Mouse (Mus musculus): ENCODE data around the gene Vps54. TPM values are rescaled to one million over a fixed set of nuclear protein-coding genes. Genes with fewer than 3 reads are reported as not detected.

Gene Vps54
- polyA plus RNA-seq, 1 experiment from 2014 or later = 3.7 TPM

- Histone ChIP-seq H3K36me3 (replicated peaks) (peaks cover 57% of the 10 kb centered on the region), H3K27me3 (no peaks in the 10 kb centered on the region), H3K4me1 (replicated peaks) (no peaks in the 10 kb centered on the region), H3K4me3 (replicated peaks) (no peak overlapping the region), H3K4me2 (no peak overlapping the region), H3K27ac (replicated peaks) (no peak overlapping the region), H3K9me3 (replicated peaks) (no peaks in the 10 kb centered on the region), H3K9ac (no peak overlapping the region)
- 62% methylated on average over 5 of the region's 5 CpGs for WGBS (ENCODE audit: insufficient replicate concordance)
- no peak for ATAC-seq (ENCODE audit: insufficient read depth)
Observed at GRCm38 (mm10) chr11:21308119-21308518, 69.0 kb downstream of the Vps54 start.

GRCm38 (mm10) chr11:21309516-21309915 lies 70.4 kb downstream of the Vps54 start:
- Histone ChIP-seq H3K9ac (no peak overlapping the region), H3K27me3 (no peaks in the 10 kb centered on the region), H3K4me3 (replicated peaks) (no peak overlapping the region), H3K36me3 (replicated peaks) (peaks cover 48% of the 10 kb centered on the region), H3K9me3 (replicated peaks) (no peaks in the 10 kb centered on the region), H3K4me1 (replicated peaks) (peaks cover 10% of the 10 kb centered on the region), H3K4me2 (no peak overlapping the region), H3K27ac (replicated peaks) (no peak overlapping the region)
- no peak for ATAC-seq (ENCODE audit: insufficient read depth)
- WGBS (ENCODE audit: insufficient replicate concordance) = 83% methylated on average over 6 of the region's 6 CpGs

- no peaks in the 10 kb centered on the region for H3K27me3 ChIP-seq
- H3K36me3 ChIP-seq (replicated peaks) = peaks cover 39% of the 10 kb centered on the region
- no peak overlapping the region for H3K9ac ChIP-seq
- WGBS (ENCODE audit: insufficient replicate concordance) = 64% methylated on average over 9 of the region's 9 CpGs
- H3K4me2 ChIP-seq = no peak overlapping the region
- no peak overlapping the region for H3K4me3 ChIP-seq (replicated peaks)
- no peaks in the 10 kb centered on the region for H3K9me3 ChIP-seq (replicated peaks)
- peaks cover 10% of the 10 kb centered on the region for H3K4me1 ChIP-seq (replicated peaks)
- 0 out of 2 replicates have a peak overlapping the region, but pooled peaks have one; percentile 30 for H3K27ac ChIP-seq (replicated peaks)
- ATAC-seq (ENCODE audit: insufficient read depth) = peak; percentile 86
Observed at GRCm38 (mm10) chr11:21313922-21314657, 75.0 kb downstream of the Vps54 start.

- Histone ChIP-seq H3K4me3 (replicated peaks) (no peak overlapping the region), H3K27ac (replicated peaks) (no peak overlapping the region), H3K27me3 (no peaks in the 10 kb centered on the region), H3K9me3 (replicated peaks) (no peaks in the 10 kb centered on the region), H3K4me2 (no peak overlapping the region), H3K36me3 (replicated peaks) (peaks cover 38% of the 10 kb centered on the region), H3K9ac (no peak overlapping the region), H3K4me1 (replicated peaks) (peaks cover 3% of the 10 kb centered on the region; the same call in 1 of the 2 replicates)
- ATAC-seq (ENCODE audit: insufficient read depth) = no peak
- 58% methylated on average over 3 of the region's 3 CpGs for whole genome bisulfite sequencing (ENCODE audit: insufficient replicate concordance)
Observed at GRCm38 (mm10) chr11:21321577-21321976, 82.5 kb downstream of the Vps54 start.

DNA sequence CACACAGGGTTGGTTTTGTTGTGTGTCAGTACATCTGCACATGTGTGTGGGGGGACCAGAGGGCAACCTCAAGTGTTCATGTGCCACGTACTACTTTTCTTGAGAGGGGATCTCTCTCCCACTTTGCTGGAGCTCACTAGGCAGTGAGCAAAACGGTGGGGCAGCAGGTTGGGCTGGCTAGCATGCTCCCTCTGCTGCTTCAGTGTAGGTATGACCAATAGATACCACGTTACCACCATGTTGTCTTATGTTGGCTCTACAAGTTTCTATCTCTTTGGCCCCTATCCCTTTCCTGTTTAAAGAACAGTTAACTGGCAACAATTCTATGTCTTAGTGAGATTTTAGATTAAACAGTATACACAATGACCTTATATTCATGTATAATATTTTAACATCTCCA lies 83.3 kb downstream of the Vps54 start:
- H3K27ac ChIP-seq (replicated peaks) = no peak overlapping the region
- H3K4me1 ChIP-seq (replicated peaks) = peaks cover 3% of the 10 kb centered on the region; the same call in 1 of the 2 replicates
- H3K4me3 ChIP-seq (replicated peaks) = no peak overlapping the region
- H3K36me3 ChIP-seq (replicated peaks) = peaks cover 41% of the 10 kb centered on the region
- H3K9me3 ChIP-seq (replicated peaks) = no peaks in the 10 kb centered on the region
- H3K9ac ChIP-seq = no peak overlapping the region
- H3K27me3 ChIP-seq = no peaks in the 10 kb centered on the region
- ATAC-seq (ENCODE audit: insufficient read depth) = no peak
- WGBS (ENCODE audit: insufficient replicate concordance) = 72% methylated on average over 3 of the region's 3 CpGs
- H3K4me2 ChIP-seq = no peak overlapping the region

DNA sequence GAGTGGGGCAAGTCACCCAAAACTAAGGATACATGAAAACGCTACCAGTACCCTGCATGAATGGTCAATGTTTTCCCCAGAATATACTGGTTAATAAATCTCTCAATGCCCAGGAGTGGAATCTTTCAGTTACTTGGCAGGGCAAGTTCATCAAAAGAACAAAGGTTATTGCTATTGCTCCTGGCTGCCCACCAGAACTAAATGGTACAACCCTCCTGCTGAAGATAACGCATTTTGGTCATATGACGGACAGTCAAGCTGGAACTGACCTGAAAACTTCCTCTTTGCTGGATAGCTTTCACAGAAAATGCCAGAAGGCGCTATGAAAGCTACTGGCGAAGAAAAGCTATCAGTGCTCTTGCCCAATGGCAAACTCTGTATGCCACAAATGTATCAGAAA lies 86.7 kb downstream of the Vps54 start:
- Histone ChIP-seq H3K4me1 (replicated peaks) (peaks cover 3% of the 10 kb centered on the region; the same call in 1 of the 2 replicates), H3K4me2 (no peak overlapping the region), H3K27me3 (no peaks in the 10 kb centered on the region), H3K9ac (no peak overlapping the region), H3K36me3 (replicated peaks) (peaks cover 57% of the 10 kb centered on the region), H3K27ac (replicated peaks) (no peak overlapping the region), H3K9me3 (replicated peaks) (no peaks in the 10 kb centered on the region), H3K4me3 (replicated peaks) (no peak overlapping the region)
- 85% methylated on average over 5 of the region's 5 CpGs for WGBS (ENCODE audit: insufficient replicate concordance)
- no peak for ATAC-seq (ENCODE audit: insufficient read depth)

- H3K4me1 ChIP-seq (replicated peaks) = peaks cover 3% of the 10 kb centered on the region; the same call in 1 of the 2 replicates
- no peak for ATAC-seq (ENCODE audit: insufficient read depth)
Observed at GRCm38 (mm10) chr11:21326770-21327169, 87.7 kb downstream of the Vps54 start.

DNA sequence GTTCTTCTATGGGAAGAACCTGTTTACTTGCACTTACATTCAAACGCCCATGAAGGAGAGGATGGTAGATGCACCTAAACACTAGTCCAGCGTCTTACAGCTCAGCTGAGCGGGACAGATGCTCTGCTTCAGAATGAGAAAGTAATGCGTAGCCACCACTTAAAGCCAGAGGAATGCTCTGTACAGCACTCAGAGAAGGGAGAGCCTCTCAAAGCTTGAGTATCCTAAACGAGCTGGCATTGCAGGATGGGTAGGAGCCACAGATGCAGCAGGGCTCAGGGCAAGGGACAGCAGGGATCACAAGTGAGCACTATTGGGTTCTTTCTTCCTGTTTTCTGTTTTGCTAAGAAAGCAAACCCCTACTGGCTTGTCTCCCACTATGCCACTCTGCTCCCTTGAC lies 88.4 kb downstream of the Vps54 start:
- no peak for ATAC-seq (ENCODE audit: insufficient read depth)
- Histone ChIP-seq H3K4me2 (no peak overlapping the region), H3K9ac (no peak overlapping the region), H3K9me3 (replicated peaks) (no peaks in the 10 kb centered on the region), H3K27ac (replicated peaks) (no peak overlapping the region), H3K36me3 (replicated peaks) (peaks cover 58% of the 10 kb centered on the region), H3K4me1 (replicated peaks) (no peaks in the 10 kb centered on the region), H3K27me3 (no peaks in the 10 kb centered on the region), H3K4me3 (replicated peaks) (no peak overlapping the region)
- WGBS (ENCODE audit: insufficient replicate concordance) = 76% methylated on average over 5 of the region's 5 CpGs

More at GRCm38 (mm10) chr11:21326770-21327169, 87.7 kb downstream of the Vps54 start:
- Histone ChIP-seq H3K9ac (no peak overlapping the region), H3K27me3 (no peaks in the 10 kb centered on the region), H3K36me3 (replicated peaks) (peaks cover 60% of the 10 kb centered on the region), H3K27ac (replicated peaks) (no peak overlapping the region), H3K9me3 (replicated peaks) (no peaks in the 10 kb centered on the region), H3K4me2 (no peak overlapping the region), H3K4me3 (replicated peaks) (no peak overlapping the region)
- WGBS (ENCODE audit: insufficient replicate concordance) = 67% methylated on average over 2 of the region's 2 CpGs

- no peaks in the 10 kb centered on the region for H3K9me3 ChIP-seq (replicated peaks)
- 54% methylated on average over 5 of the region's 5 CpGs for WGBS (ENCODE audit: insufficient replicate concordance)
- peaks cover 63% of the 10 kb centered on the region for H3K36me3 ChIP-seq (replicated peaks)
- no peaks in the 10 kb centered on the region for H3K27me3 ChIP-seq
- H3K9ac ChIP-seq = no peak overlapping the region
- no peaks in the 10 kb centered on the region for H3K4me1 ChIP-seq (replicated peaks)
- no peak for ATAC-seq (ENCODE audit: insufficient read depth)
- H3K27ac ChIP-seq (replicated peaks) = no peak overlapping the region
- H3K4me2 ChIP-seq = no peak overlapping the region
- no peak overlapping the region for H3K4me3 ChIP-seq (replicated peaks)
Observed at GRCm38 (mm10) chr11:21328141-21328540, 89.1 kb downstream of the Vps54 start.

GRCm38 (mm10) chr11:21332639-21333295 lies 93.7 kb downstream of the Vps54 start:
- ATAC-seq (ENCODE audit: insufficient read depth) = no peak
- H3K36me3 ChIP-seq (replicated peaks) = peaks cover 41% of the 10 kb centered on the region
- no peaks in the 10 kb centered on the region for H3K27me3 ChIP-seq
- H3K27ac ChIP-seq (replicated peaks) = no peak overlapping the region
- no peaks in the 10 kb centered on the region for H3K9me3 ChIP-seq (replicated peaks)
- H3K4me3 ChIP-seq (replicated peaks) = no peak overlapping the region
- 76% methylated on average over 5 of the region's 5 CpGs for WGBS (ENCODE audit: insufficient replicate concordance)
- no peak overlapping the region for H3K9ac ChIP-seq
- no peak overlapping the region for H3K4me2 ChIP-seq
- no peaks in the 10 kb centered on the region for H3K4me1 ChIP-seq (replicated peaks)

DNA sequence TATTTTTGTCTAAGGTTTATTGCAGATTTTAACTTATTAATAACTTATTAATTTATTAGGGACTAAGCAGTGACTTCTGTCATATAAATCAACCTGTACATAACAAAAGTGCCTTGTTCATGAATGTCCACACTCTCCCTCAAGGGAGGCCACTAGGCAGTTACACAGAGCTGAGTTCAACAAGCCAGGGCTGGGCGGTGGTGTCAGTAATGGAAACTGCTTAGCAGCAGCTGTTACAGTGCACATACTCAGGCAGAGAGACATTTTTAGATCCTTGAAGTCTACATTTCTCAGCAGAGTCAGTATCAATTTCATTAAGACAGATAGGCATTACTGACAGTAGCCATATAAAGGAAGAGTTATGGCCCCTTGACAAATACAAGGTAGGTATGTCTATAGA lies 98.8 kb downstream of the Vps54 start:
- Histone ChIP-seq H3K27ac (replicated peaks) (no peak overlapping the region), H3K36me3 (replicated peaks) (peaks cover 7% of the 10 kb centered on the region; the same call in 1 of the 2 replicates), H3K9ac (no peak overlapping the region), H3K4me3 (replicated peaks) (no peak overlapping the region), H3K27me3 (no peaks in the 10 kb centered on the region), H3K9me3 (replicated peaks) (no peaks in the 10 kb centered on the region), H3K4me1 (replicated peaks) (peaks cover under 1% of the 10 kb centered on the region; the same call in 1 of the 2 replicates), H3K4me2 (no peak overlapping the region)
- no peak for ATAC-seq (ENCODE audit: insufficient read depth)
- 80% methylated on average over 1 of the region's 1 CpGs for WGBS (ENCODE audit: insufficient replicate concordance)
